In the genomic region with DNA sequence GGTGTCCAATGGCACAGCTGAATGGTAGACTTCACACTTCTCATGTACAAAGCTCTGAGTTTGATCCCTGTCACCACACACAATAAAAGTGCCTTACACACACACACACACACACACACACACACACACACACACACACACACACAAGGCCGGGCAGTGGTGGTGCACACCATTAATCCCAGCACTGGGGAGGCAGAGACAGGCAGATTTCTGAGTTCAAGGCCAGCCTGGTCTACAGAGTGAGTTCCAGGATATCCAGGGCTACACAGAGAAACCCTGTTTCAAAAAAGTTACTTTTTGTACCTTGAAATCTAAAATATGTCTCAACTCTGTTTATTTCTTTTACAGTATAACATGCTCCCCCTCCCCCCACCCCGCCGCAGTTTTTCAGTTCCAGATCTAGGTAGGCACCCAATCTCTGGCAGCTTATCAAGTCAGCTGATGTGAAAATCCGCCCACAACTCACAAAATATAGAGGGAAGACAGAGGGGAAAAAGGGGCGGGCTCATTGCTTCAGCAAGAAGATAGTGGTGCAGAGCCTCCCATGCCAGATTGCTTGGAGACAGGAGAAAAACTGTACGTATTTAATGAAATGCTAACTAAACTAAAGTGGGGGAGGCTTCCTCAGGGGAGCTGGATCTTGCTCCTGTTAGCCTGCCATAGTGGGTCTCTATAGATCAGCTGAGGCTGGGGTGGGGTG, we compare ENCODE assay signal across 14 mouse cellular contexts. TPM values are rescaled to one million over a fixed set of nuclear protein-coding genes. Genes with fewer than 3 reads are reported as not detected.
DNase-seq lines count a peak whose midpoint lies in the region; ATAC-seq and TF ChIP-seq lines count a peak whose summit lies in the region.
"Not testable (repeated sequence)": the region's sequence is repeated elsewhere in the genome, so short reads cannot be mapped to it uniquely, and the experiment has no call there.
"Had no signal": no experiment of that assay in that cellular context is flagged by ENCODE, and none has a peak within 500 bp of the region (broad histone marks: within the 10 kb centered on the region; RNA-seq: fewer than 3 reads in every experiment).

Gene Clec2i, plus strand, starts transcription at position 498 of the 700 bp plus-strand sequence.

- WGBS in liver, postnatal 0 days (ENCODE audit: insufficient replicate concordance), result 62% methylated on average over 6 of the region's 6 CpGs

- not testable (repeated sequence) for H3K9ac ChIP-seq in liver, postnatal 0 days (replicated peaks)

- not testable (repeated sequence) for ATAC-seq in liver, postnatal 0 days
- peak; percentile 53 for ATAC-seq in megakaryocyte progenitor cell, adult 5-6 weeks (replicated peaks; ENCODE audit: poor library complexity)

- not testable (repeated sequence) for H3K9me3 ChIP-seq in liver, postnatal 0 days (ENCODE audit: low read length)

- H3K36me3 ChIP-seq in liver, postnatal 0 days (replicated peaks; ENCODE audit: insufficient read depth, low read length), result not testable (repeated sequence)

- not testable (repeated sequence) for H3K27me3 ChIP-seq in liver, postnatal 0 days (ENCODE audit: insufficient read depth, low read length)

- intact Hi-C loops in left cerebral cortex, adult 2 months (cut with DNase I), result not testable (repeated sequence)

- H3K27ac ChIP-seq in left cerebral cortex, adult 2 months, result not testable (repeated sequence)
- 0 out of 2 replicates have a peak within 1 kb of the TSS, but pooled peaks have one; percentile 7 for H3K27ac ChIP-seq in liver, postnatal 0 days (ENCODE audit: low read depth)

- H3K4me1 ChIP-seq in liver, postnatal 0 days (ENCODE audit: insufficient read depth), result not testable (repeated sequence)

- H3K4me3 ChIP-seq in left cerebral cortex, adult 2 months, result not testable (repeated sequence)
- peak within 1 kb of the TSS; percentile 36 for H3K4me3 ChIP-seq in liver, postnatal 0 days (ENCODE audit: low read depth, low read length)

- DNase-seq in 416B (ENCODE audit: low read depth), result peak; percentile 21
- peak; percentile 86 for DNase-seq in T-cell, adult 2 months (ENCODE audit: low spot score)
- peak; percentile 9 to 36 for DNase-seq in heart, adult 18-20 months
- DNase-seq in left cerebral cortex, adult 2 months (ENCODE audit: extremely low spot score in 1 of 2, low spot score in 2 of 2), result peak; percentile 27 to 33
- not testable (repeated sequence) for DNase-seq in liver, postnatal 0 days
- DNase-seq in right cerebral cortex, postnatal 25 days, result peak; percentile 14
- peak; percentile 49 to 80 for DNase-seq in thymus, adult 18-20 months

- peak within 1 kb of the TSS; percentile 58 for H3K4me2 ChIP-seq in liver, postnatal 0 days (ENCODE audit: low read depth, low read length)

- not testable (repeated sequence) for TF ChIP-seq CTCF in left cerebral cortex, adult 2 months (IDR thresholded peaks at IDR 0.05); liver, postnatal 0 days (IDR thresholded peaks at IDR 0.05; ENCODE audit: low read depth)

- not testable (repeated sequence) for TF ChIP-seq EP300 in liver, postnatal 0 days (IDR thresholded peaks at IDR 0.05; ENCODE audit: low read depth)

RNA-seq across cellular contexts. Expression of gene Clec2i, which starts in this region (rescaled TPM):
- total RNA-seq in heart, adult 18-20 months (2021), result under 1 TPM in 1 of 2 experiments, not detected in 1; 0.62 TPM
- not detected for total RNA-seq in left cerebral cortex, adult 2 months (2021)
- polyA plus RNA-seq in liver, postnatal 0 days (2015; fragmentation: Nextera tagmentation; extraction: Ambion mirVana), result 0.11 and 0.27 TPM in 2 replicates
- total RNA-seq in megakaryocyte progenitor cell, adult 5-6 weeks (2015), result 3.1 and 6.7 TPM in 2 replicates
- 4.8 and 9.2 TPM in 2 replicates for total RNA-seq in megakaryocyte progenitor cell, adult 5-6 weeks (2017)
- total RNA-seq: layer of hippocampus, postnatal 36 days had no signal
- polyA plus RNA-seq: forebrain, embryonic 10.5 days; heart, postnatal 0 days; hindbrain, embryonic 14.5 days; liver, embryonic 11.5 days; midbrain, embryonic 10.5 days had no signal

Comparison
In these comparisons a context has a peak if more than half of its experiments do, and no peak if none do; other contexts are left out.
1. Peak in DNase-seq in heart, adult 18-20 months; RNA of the gene not detected or under 1 TPM.
2. Peak in DNase-seq in left cerebral cortex, adult 2 months; RNA of the gene not detected or under 1 TPM.